Mouse (Mus musculus) CH12.LX (cell line): ENCODE results near the gene Hemgn.

Experiments
- CTCF ChIP-seq, 2 experiments: IDR thresholded peaks in 1 of 2; conservative IDR thresholded peaks in 1 of 2; 2 replicates each; pipeline ENCODE4 v1.5.1; 2011 to 2012; ENCODE audit warnings: low read depth in 2 of 2, low read length in 2 of 2, improper control_type of control experiment in 1 of 2, inconsistent platforms in 1 of 2, mild to moderate bottlenecking in 1 of 2, moderate library complexity in 1 of 2
- E2F4 ChIP-seq: IDR thresholded peaks from 2 replicates; pipeline ENCODE4 v1.6.1; 2011; ENCODE audit warnings: low read depth, low read length, improper control_type of control experiment; ENCODE audit not compliant: insufficient replicate concordance
- EP300 ChIP-seq: IDR thresholded peaks from 2 replicates; pipeline ENCODE4 v1.6.1; 2011; ENCODE audit warnings: low read length, improper control_type of control experiment
- MAFK ChIP-seq: IDR thresholded peaks from 2 replicates; pipeline ENCODE4 v1.6.1; 2011; ENCODE audit warnings: low read length, improper control_type of control experiment; ENCODE audit not compliant: insufficient replicate concordance
- MAX ChIP-seq: IDR thresholded peaks from 2 replicates; pipeline ENCODE4 v1.6.1; 2011; ENCODE audit warnings: low read length, improper control_type of control experiment
- NELFE ChIP-seq: IDR thresholded peaks from 2 replicates; pipeline ENCODE4 v1.6.1; 2011; ENCODE audit warnings: low read depth, low read length, improper control_type of control experiment
- POLR2A ChIP-seq: IDR thresholded peaks from 2 replicates; pipeline ENCODE4 v1.6.1; 2011; ENCODE audit warnings: low read depth, mild to moderate bottlenecking, improper control_type of control experiment, low read length
- RAD21 ChIP-seq: IDR thresholded peaks from 2 replicates; pipeline ENCODE4 v1.6.1; 2011; ENCODE audit warnings: low read depth, mild to moderate bottlenecking, low read length, improper control_type of control experiment, moderate library complexity

GRCm38 (mm10) chr4:46390390-46390970, 22.8 kb downstream of the Hemgn start:
- peak; percentile 90 to 94 for TF ChIP-seq CTCF (conservative IDR thresholded peaks at IDR 0.05 in 1 of 2, IDR thresholded peaks at IDR 0.05 in 1 of 2; ENCODE audit: low read depth in 2 of 2, low read length in 2 of 2)
- TF ChIP-seq MAFK: no peak
- TF ChIP-seq MAX: peak; percentile 69
- TF ChIP-seq POLR2A: peak; percentile 42; the same call in 1 of the 2 replicates
- 0 out of 2 replicates have a peak, but pooled peaks have one; percentile 17 for TF ChIP-seq NELFE
- no peak for TF ChIP-seq EP300
- TF ChIP-seq E2F4: no peak
- peak; percentile 70 for TF ChIP-seq RAD21
